Mouse (Mus musculus): ENCODE measurements at regions not wholly inside any gene's neighbourhood (a gene's known extent, or its start where the extent isn't known, plus 50 kb on each side); places are given as distances from the start of the nearest gene placed in this dataset.

DNA sequence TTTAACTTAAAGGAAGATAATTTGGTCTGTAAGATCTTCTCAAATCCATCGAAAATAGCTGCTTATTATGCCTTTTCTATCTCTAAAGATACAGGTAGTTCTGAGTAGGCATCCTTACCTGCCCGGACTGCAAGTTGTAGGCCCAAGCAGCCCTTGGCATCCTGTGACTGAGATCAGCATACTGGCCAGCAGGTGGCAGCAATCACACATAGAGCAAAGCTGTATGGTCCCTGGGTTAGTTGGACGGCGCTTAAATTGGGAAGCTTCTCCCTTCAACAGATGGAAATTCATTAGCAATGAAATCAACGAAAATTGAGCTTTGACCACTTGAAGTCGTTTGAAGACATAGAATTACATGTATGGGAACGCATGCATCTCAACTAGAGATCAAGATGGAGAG, 61.0 kb downstream of the Ccng2 start:
- peak; percentile 70 for DNase-seq (ENCODE audit: low read depth, low spot score)

DNA sequence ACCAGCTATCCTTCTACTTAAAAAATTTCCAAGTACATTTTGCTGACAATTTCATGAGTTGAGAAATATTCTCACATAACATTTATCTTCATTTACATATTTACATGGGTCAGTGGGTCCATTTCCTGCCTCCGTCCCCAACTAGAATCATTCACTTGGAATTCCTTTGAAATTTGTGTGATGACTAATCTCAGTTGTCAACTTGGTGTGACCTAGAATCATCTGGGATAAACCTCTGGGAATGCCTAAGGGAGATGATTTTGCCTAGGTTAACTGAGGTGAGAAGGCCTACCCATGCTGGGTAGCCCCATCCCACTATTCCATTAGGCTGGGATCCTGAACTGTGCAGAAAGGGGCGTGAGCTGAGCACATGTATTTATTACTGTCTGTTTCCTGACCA, 63.8 kb downstream of the Ccng2 start:
- DNase-seq (ENCODE audit: low read depth, low spot score): no peak

DNA sequence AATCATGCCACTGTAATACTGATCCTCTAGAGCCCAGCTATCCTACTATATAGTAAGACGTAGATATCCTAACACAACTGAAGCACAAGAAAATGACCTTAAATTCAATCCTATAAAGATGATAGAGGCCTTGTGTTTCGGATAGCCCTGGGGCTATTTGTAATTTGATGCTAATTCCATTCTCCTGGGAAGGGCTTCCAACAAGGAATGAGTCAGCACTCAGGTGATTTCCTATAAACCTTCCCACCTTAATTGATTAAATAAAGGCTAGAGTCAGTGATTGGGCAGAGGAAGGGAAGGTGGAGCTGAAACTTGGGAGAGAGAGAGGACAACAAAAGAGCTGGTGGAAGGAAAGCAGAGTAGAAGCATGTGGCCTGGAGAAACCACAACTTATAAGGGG, 86.0 kb downstream of the Ccng2 start:
- DNase-seq (ENCODE audit: low read depth, low spot score): no peak
